Mouse (Mus musculus): ENCODE data around the gene Tubg2. TPM values are rescaled to one million over a fixed set of nuclear protein-coding genes. Genes with fewer than 3 reads are reported as not detected.
"Not testable (repeated sequence)": the region's sequence is repeated elsewhere in the genome, so short reads cannot be mapped to it uniquely, and the experiment has no call there.

Tubg2 gene
- 9.4 and 10.8 TPM in 2 replicates for polyA plus RNA-seq (2016; fragmentation: Nextera tagmentation; extraction: Ambion mirVana)

DNA sequence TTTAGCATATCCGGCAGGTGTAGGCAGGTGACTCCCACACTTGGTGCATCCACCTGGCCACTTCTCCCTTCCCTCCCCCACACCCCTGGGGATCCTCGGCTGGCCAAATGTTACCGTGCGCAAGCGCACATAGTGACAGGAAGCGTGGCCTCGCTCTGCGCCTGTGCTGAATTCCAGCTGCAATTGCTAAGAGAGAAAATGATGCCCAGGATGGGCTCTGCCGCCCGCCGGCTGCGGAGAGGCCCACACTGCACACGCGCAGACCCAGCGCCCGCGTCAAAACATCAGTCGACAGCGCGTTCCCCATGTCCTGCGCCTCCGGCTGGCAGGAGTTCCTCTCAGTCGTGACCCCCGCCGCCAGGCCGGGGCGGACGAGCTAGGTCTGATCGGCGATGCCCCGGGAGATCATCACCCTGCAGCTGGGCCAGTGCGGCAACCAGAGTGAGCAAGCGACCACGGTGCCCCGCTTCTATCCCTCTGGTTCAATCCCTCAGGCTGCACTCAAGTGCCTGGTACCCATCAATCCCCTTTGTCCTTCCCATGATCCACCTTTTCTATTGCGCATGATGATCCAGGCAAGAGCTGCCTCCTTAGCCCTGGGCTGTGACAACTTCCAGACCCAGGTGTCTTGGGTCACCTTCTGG lies at the start of gene Tubg2:
Gene Tubg2 (plus strand): TSS at position 180 of the 644 bp plus-strand sequence.
- H3K27ac ChIP-seq = peak within 1 kb of the TSS; percentile 68; the same call in 1 of the 2 replicates
- H3K4me1 ChIP-seq = peaks cover 13% of the 10 kb centered on the region; the same call in 1 of the 2 replicates
- 2% methylated on average over 34 of the region's 36 CpGs for WGBS
- no peaks in the 10 kb centered on the region for H3K36me3 ChIP-seq
- H3K4me3 ChIP-seq = peak within 1 kb of the TSS; percentile 37
- H3K9me3 ChIP-seq = no peaks in the 10 kb centered on the region
- peak; percentile 67 for ATAC-seq (ENCODE audit: insufficient number of reproducible peaks, insufficient read depth, low FRiP score, low TSS enrichment)
- H3K27me3 ChIP-seq = no peaks in the 10 kb centered on the region; the same call in 1 of the 2 replicates
- H3K4me2 ChIP-seq (replicated peaks) = peak within 1 kb of the TSS; percentile 59
- H3K9ac ChIP-seq = peak within 1 kb of the TSS; percentile 52

DNA sequence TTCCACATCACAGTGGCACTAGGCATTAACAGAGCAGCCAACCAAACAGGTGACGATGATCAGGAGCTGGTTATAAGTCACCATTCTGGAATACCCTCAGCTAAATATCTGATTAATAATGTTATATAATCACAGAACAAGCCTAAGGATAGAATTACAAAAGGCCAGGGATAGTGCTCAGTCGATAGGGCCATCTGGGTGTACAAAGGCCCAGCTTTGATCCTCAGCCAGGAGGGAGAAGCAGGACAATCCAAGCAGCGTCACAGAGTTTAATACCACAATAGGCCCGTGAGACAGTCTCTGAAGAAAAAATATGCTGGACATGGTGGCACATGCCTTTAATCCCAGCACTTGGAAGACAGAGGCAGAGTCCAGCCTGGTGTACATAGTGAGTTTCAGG lies 46.4 kb upstream of the Tubg2 start:
- ATAC-seq (ENCODE audit: insufficient number of reproducible peaks, insufficient read depth, low FRiP score, low TSS enrichment) = no peak
- Histone ChIP-seq H3K36me3 (peaks cover 4% of the 10 kb centered on the region; the same call in 1 of the 2 replicates), H3K9me3 (no peaks in the 10 kb centered on the region), H3K4me3 (no peak overlapping the region), H3K27me3 (no peaks in the 10 kb centered on the region), H3K9ac (no peak overlapping the region), H3K27ac (no peak overlapping the region), H3K4me1 (no peaks in the 10 kb centered on the region), H3K4me2 (replicated peaks) (no peak overlapping the region)
- 85% methylated on average over 4 of the region's 4 CpGs for WGBS

DNA sequence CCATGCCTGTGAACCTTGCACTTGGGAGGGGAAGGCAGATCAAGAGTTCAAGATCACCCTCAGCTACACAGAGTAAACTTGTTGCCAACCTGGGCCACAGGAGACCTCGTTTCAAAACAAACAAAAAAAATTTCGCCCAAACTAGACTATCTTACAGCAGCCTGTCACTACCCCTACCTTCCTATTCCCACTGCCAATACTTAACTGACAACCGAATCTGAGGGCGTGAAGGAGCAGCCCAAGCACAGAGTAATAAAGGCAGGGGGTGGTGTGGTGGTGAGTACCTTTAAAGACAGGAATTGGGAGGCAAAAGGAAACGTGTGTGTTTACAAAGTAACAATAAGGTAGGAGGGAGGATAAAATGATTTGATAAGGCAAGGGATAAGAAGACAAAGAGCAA lies 45.0 kb upstream of the Tubg2 start:
- WGBS = 69% methylated on average over 5 of the region's 5 CpGs
- H3K36me3 ChIP-seq = peaks cover 4% of the 10 kb centered on the region; the same call in 1 of the 2 replicates
- H3K27me3 ChIP-seq = no peaks in the 10 kb centered on the region
- no peaks in the 10 kb centered on the region for H3K4me1 ChIP-seq
- H3K9me3 ChIP-seq = no peaks in the 10 kb centered on the region
- H3K4me2 ChIP-seq (replicated peaks) = no peak overlapping the region
- ATAC-seq (ENCODE audit: insufficient number of reproducible peaks, insufficient read depth, low FRiP score, low TSS enrichment) = no peak
- no peak overlapping the region for H3K9ac ChIP-seq
- H3K4me3 ChIP-seq = no peak overlapping the region
- no peak overlapping the region for H3K27ac ChIP-seq

DNA sequence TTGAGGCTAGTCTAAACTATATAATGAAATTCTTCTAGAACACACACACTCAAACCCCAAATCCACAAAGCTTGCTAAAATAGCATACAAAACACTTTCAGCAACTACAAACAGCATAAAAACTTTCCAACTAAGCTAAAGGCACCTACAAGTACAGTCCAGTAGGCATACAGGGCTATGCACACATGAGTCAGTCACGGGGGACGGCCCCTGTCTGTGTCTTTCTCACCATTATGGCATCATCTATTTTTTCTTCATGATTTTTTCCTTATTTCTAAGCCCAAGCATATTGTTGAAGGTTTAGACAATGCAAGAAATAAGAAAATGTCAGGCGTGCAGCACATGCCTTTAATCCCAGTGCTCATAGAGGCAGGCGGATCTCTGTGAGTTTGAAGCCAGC lies 44.5 kb upstream of the Tubg2 start:
- ATAC-seq (ENCODE audit: insufficient number of reproducible peaks, insufficient read depth, low FRiP score, low TSS enrichment) = no peak
- no peak overlapping the region for H3K9ac ChIP-seq
- WGBS = 88% methylated on average over 4 of the region's 4 CpGs

DNA sequence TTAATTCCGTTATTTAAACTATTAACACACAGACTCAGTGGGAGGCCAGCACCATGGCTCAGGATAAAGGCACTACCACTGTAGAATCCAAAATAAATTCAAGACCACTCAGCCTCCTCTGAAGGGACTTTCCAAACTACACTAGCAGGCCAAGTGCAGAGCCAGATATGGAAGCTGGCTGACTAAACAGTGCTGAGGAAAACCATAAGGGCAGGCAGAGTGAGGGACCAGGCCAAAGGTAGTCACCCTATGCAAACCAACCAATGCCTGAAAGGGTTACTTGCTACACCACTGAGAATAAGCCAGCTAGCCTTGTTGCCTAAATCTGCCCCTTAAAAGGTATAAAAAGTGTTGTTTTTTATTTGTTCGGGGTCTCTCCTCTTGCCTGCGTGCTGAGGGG lies 43.5 kb upstream of the Tubg2 start:
- Histone ChIP-seq H3K36me3 (peaks cover 9% of the 10 kb centered on the region; the same call in 1 of the 2 replicates), H3K27ac (no peak overlapping the region), H3K9me3 (no peaks in the 10 kb centered on the region), H3K4me2 (replicated peaks) (no peak overlapping the region), H3K4me3 (no peak overlapping the region), H3K4me1 (peaks cover 3% of the 10 kb centered on the region; the same call in 1 of the 2 replicates), H3K9ac (no peak overlapping the region), H3K27me3 (no peaks in the 10 kb centered on the region)
- no peak for ATAC-seq (ENCODE audit: insufficient number of reproducible peaks, insufficient read depth, low FRiP score, low TSS enrichment)
- WGBS = 91% methylated on average over 3 of the region's 3 CpGs

More for the DNA sequence above, 44.5 kb upstream of the Tubg2 start:
- Histone ChIP-seq H3K27me3 (no peaks in the 10 kb centered on the region), H3K4me1 (peaks cover 3% of the 10 kb centered on the region; the same call in 1 of the 2 replicates), H3K4me3 (no peak overlapping the region), H3K4me2 (replicated peaks) (no peak overlapping the region), H3K27ac (no peak overlapping the region), H3K36me3 (peaks cover 4% of the 10 kb centered on the region; the same call in 1 of the 2 replicates), H3K9me3 (no peaks in the 10 kb centered on the region)

DNA sequence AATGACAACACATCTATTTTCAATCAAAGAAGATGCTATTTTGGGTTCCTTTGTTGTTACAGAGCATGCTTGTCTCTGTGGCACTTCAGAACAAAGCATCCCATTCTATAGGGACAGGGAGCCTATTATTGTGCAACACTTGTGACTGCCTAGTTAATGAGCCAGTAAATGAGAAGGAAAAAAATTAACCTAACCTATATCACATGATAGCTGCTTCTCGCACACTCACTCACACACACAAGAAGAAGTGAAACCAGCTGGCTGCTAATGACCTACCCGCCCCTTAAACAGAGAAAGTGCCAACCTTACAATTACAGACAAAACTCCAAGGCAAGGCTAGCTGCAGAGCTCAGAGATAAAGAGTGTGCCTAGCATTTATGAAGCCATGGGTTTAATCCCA lies 40.1 kb upstream of the Tubg2 start:
- H3K27me3 ChIP-seq = no peaks in the 10 kb centered on the region
- H3K27ac ChIP-seq = no peak overlapping the region
- H3K36me3 ChIP-seq = peaks cover 10% of the 10 kb centered on the region; the same call in 1 of the 2 replicates
- WGBS = 79% methylated on average over 2 of the region's 2 CpGs
- no peak overlapping the region for H3K4me2 ChIP-seq (replicated peaks)
- H3K4me3 ChIP-seq = no peak overlapping the region
- no peak for ATAC-seq (ENCODE audit: insufficient number of reproducible peaks, insufficient read depth, low FRiP score, low TSS enrichment)
- no peaks in the 10 kb centered on the region for H3K9me3 ChIP-seq
- H3K9ac ChIP-seq = no peak overlapping the region
- peaks cover 17% of the 10 kb centered on the region for H3K4me1 ChIP-seq

DNA sequence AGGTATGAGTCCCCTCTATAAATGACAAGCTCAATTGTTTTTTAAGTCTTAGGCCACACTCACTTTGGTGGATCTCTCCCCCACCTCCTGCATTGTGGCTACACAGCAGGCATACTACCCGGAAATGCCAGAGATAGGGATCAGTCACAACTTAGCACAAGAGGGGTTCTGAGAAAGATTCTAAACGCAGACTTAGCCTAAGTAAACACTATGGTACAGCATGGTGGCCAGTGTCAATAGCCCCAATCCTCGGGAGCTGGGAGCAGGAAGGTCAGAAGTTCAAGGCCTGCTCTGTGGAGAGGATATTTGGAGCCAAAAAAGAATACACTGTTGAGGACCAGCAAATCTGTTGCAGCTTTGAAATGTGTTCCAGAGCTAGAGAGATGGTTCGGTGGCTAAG lies 37.6 kb upstream of the Tubg2 start:
- Histone ChIP-seq H3K27me3 (no peaks in the 10 kb centered on the region), H3K36me3 (peaks cover 15% of the 10 kb centered on the region), H3K9ac (peak overlapping the region; percentile 28), H3K27ac (no peak overlapping the region), H3K9me3 (no peaks in the 10 kb centered on the region), H3K4me1 (peaks cover 27% of the 10 kb centered on the region), H3K4me3 (peak overlapping the region; percentile 92), H3K4me2 (replicated peaks) (peak overlapping the region; percentile 96)
- no peak for ATAC-seq (ENCODE audit: insufficient number of reproducible peaks, insufficient read depth, low FRiP score, low TSS enrichment)
- WGBS = 38% methylated on average over 4 of the region's 4 CpGs

DNA sequence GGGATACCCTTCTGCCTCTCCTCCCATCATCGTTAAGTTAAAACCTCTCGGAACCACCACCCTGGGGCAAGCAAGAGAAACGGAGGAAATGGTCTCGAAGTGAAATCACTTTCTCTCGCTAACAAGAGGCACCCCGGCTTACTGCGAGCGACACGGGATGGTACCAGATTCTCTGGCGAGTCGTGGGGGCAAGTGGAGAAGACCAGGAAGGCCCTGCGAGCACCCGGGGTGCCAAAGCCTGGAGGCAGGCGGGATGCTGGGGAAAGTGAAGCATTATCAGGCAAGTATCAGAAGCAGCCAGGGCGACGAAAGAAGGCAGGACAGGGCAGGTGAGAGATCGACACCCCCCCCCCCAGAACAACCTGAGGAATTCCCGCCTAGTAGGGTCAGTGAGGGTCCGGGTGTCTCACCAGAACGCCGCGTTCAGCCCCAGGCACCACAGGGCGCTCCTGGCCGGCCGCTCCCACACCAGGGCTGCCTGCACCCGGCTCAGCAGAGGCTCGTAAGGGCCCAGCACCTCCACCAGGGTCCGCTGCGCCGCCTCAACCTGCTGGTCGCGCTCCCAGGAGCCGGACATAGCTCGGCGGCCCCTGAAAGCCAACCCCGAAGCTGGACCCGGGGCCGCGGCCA lies 36.5 kb upstream of the Tubg2 start:
- ATAC-seq (ENCODE audit: insufficient number of reproducible peaks, insufficient read depth, low FRiP score, low TSS enrichment) = peak; percentile 79; the same call in 1 of the 2 replicates

DNA sequence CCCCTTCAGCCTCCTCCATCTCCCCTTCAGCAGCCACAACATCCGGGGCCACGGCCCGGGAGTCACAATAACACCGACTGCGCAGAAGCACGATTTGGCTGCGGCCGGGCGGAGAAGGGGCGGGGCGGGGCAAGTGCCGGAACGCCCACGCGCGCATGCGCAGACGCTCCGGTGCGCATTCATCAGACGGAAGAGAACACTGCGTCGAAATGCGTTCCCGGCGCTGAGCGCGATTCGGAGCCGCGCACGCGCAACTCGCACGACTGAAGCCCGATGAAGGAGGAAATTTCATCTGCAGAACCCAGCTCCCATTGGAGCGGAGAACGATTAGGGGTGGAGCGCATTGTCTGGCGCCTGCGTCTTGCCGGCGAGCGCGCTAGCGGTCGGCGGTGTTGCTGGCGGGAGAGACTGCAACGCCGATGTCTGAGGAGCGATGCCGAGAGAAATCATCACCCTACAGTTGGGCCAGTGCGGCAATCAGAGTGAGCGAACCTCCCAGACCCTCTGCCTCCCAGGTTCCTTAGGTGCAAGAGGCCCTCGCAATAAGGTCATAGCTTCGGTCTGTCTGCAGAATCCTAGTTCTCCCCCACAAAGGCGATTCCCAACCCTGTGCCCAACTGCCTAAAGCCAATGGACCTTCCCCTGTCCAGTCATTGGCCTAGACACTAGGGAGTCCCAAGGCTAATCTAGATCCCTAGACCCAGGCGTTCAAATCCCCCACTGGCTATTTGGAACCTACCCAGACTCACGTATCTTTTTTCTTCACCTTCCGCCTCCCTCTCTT lies 35.8 kb upstream of the Tubg2 start, which contains the start of the genes Retreg3 and Tubg1:
Gene Retreg3 (minus strand): TSS at position 133 of the 784 bp plus-strand sequence.
Gene Tubg1 (plus strand): TSS at position 178 of the 784 bp plus-strand sequence.
- Histone ChIP-seq H3K4me2 (replicated peaks) (peak within 1 kb of the TSS; percentile 96), H3K27me3 (no peaks in the 10 kb centered on the region), H3K4me1 (peaks cover 27% of the 10 kb centered on the region), H3K27ac (peak within 1 kb of the TSS; percentile 86), H3K9ac (peak within 1 kb of the TSS; percentile 93), H3K9me3 (no peaks in the 10 kb centered on the region), H3K4me3 (peak within 1 kb of the TSS; percentile 92), H3K36me3 (peaks cover 29% of the 10 kb centered on the region)
- WGBS = under 1% methylated on average over 61 of the region's 61 CpGs
- peak; percentile 92 for ATAC-seq (ENCODE audit: insufficient number of reproducible peaks, insufficient read depth, low FRiP score, low TSS enrichment)

More for the DNA sequence above, 36.5 kb upstream of the Tubg2 start:
- Histone ChIP-seq H3K27me3 (no peaks in the 10 kb centered on the region), H3K27ac (peak overlapping the region; percentile 86), H3K4me2 (replicated peaks) (peak overlapping the region; percentile 96), H3K9me3 (no peaks in the 10 kb centered on the region), H3K4me3 (peak overlapping the region; percentile 92), H3K36me3 (peaks cover 24% of the 10 kb centered on the region), H3K9ac (peak overlapping the region; percentile 93), H3K4me1 (peaks cover 27% of the 10 kb centered on the region)
- under 1% methylated on average over 35 of the region's 39 CpGs for WGBS

DNA sequence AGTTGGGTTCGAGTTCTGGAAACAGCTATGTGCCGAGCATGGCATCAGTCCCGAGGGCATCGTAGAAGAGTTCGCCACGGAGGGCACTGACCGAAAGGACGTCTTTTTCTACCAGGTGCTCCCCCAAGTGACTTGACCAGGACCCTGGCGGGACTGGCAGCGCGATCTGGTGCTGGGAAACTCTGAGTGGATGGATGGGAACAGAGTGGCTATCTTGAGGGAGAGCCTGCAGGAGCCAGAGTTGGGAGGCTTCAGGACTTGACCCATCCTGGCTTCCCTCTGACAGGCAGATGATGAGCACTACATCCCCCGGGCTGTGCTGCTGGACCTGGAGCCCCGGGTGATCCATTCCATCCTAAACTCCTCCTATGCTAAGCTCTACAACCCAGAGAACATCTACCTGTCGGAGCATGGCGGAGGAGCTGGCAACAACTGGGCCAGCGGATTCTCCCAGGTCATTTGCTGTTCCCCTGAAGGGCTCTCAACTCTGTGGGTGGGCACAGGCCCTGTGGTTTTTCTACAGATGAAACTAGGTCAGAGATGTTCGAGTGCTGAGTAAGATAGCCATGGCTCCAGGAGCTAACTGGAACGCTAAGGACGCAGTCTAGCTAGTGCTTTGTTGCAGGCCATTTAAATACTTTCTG lies 35.0 kb upstream of the Tubg2 start:
- ATAC-seq (ENCODE audit: insufficient number of reproducible peaks, insufficient read depth, low FRiP score, low TSS enrichment) = no peak
- whole genome bisulfite sequencing = 25% methylated on average over 19 of the region's 19 CpGs
- Histone ChIP-seq H3K9me3 (no peaks in the 10 kb centered on the region), H3K4me2 (replicated peaks) (peak overlapping the region; percentile 96), H3K36me3 (peaks cover 36% of the 10 kb centered on the region), H3K9ac (peak overlapping the region; percentile 63), H3K27ac (peak overlapping the region; percentile 86), H3K4me3 (peak overlapping the region; percentile 92), H3K4me1 (peaks cover 27% of the 10 kb centered on the region), H3K27me3 (no peaks in the 10 kb centered on the region)

DNA sequence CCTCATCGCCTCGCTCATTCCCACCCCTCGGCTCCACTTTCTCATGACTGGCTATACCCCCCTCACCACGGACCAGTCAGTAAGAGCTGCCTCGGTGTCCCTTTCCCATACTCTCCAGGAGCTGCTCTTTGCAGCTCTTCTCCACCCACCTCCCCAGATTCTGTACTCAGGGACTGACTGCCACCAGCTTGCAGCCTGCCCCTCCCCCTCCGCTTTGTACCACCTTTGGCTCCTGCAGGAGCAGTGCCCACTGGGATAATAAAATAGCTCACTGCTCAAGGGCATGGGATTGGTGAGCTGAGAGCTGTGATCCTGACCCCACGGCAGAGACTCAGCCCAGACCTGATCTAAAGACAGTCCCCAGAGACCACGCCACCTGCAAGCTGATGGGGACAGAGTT lies 31.2 kb upstream of the Tubg2 start:
- H3K4me3 ChIP-seq; H3K27me3 ChIP-seq; ATAC-seq (ENCODE audit: insufficient number of reproducible peaks, insufficient read depth, low FRiP score, low TSS enrichment); H3K9ac ChIP-seq; H3K27ac ChIP-seq; H3K4me2 ChIP-seq (replicated peaks); H3K9me3 ChIP-seq: not testable (repeated sequence)
- WGBS = 92% methylated on average over 8 of the region's 8 CpGs
- peaks cover 45% of the 10 kb centered on the region for H3K36me3 ChIP-seq
- peaks cover 12% of the 10 kb centered on the region for H3K4me1 ChIP-seq
